Mouse (Mus musculus) heart, adult 2 months (tissue): ENCODE measurements around the gene Dhrs13. TPM values are rescaled to one million over a fixed set of nuclear protein-coding genes. Genes with fewer than 3 reads are reported as not detected.

Experiments used
- DNase-seq, 2 experiments: peaks; one replicate each; pipeline ENCODE4 v3.0.0; 2021
- H3K27ac ChIP-seq: fragments of 200-600 bp; 2 replicates; pipeline ENCODE4 v1.8.1; 2022
- H3K27me3 ChIP-seq: fragments of 200-500 bp; 2 replicates; pipeline ENCODE4 v1.6.1; 2012; ENCODE audit warnings: mild to moderate bottlenecking, low read length, inconsistent platforms, mixed read lengths; ENCODE audit not compliant: control insufficient read depth, insufficient read depth
- H3K36me3 ChIP-seq: fragments of 200-500 bp; 2 replicates; pipeline ENCODE4 v1.6.1; 2012; ENCODE audit warnings: low read length, inconsistent platforms; ENCODE audit not compliant: control insufficient read depth, insufficient read depth
- H3K4me1 ChIP-seq: fragments of 200-500 bp; 2 replicates; pipeline ENCODE4 v1.6.1; 2011; ENCODE audit warnings: low read length; ENCODE audit not compliant: control insufficient read depth, insufficient read depth
- H3K4me3 ChIP-seq: fragments of 200-600 bp; 2 replicates; pipeline ENCODE4 v1.8.1; 2022
- H3K79me2 ChIP-seq: fragments of 200-500 bp; replicated peaks from 2 replicates; pipeline ENCODE4 v1.6.1; 2012; ENCODE audit warnings: mild to moderate bottlenecking, inconsistent platforms, low read length, moderate library complexity, mixed read lengths; ENCODE audit not compliant: control insufficient read depth, insufficient read depth
- H3K9ac ChIP-seq: fragments of 200-500 bp; 2 replicates; pipeline ENCODE4 v1.6.1; 2012; ENCODE audit warnings: low read depth, mild to moderate bottlenecking, control low read depth, inconsistent platforms, low read length, mixed read lengths
- CTCF ChIP-seq: fragments of 200-600 bp; IDR thresholded peaks from 2 replicates; pipeline ENCODE4 v1.8.1; 2022; ENCODE audit warnings: antibody characterized with exemption, mild to moderate bottlenecking, moderate library complexity
- EP300 ChIP-seq: fragments of 200-500 bp; IDR thresholded peaks from 2 replicates; pipeline ENCODE4 v1.6.1; 2011; ENCODE audit warnings: low read depth, low read length, control low read depth; ENCODE audit not compliant: insufficient read depth
- POLR2A ChIP-seq: fragments of 200-500 bp; IDR thresholded peaks from 2 replicates; pipeline ENCODE4 v1.6.1; 2011; ENCODE audit warnings: mild to moderate bottlenecking, low read depth, low read length, control low read depth; ENCODE audit not compliant: insufficient read depth
- WGBS: fragments of 180-500 bp; shearing (Covaris S2); methylation state at CpG from one replicate; pipeline ENCODE4 v1.1.7; 2018; 5-methylcytosine and 5-hydroxymethylcytosine counted together
- intact Hi-C: fragments of 180-260 bp; cut with DNase I; formaldehyde crosslinking; loops from one replicate; pipeline ENCODE4 v1.15.1; 2025
- polyA plus RNA-seq: library from polyadenylated mRNA; depleted of rRNA; stranded (reverse); fragments of >200 nt; gene quantifications from 2 replicates; pipeline ENCODE4 v1.2.3, GENCODE M21; 2012
- total RNA-seq, 2 experiments: library from RNA; stranded (reverse); gene quantifications; 2 replicates each; pipeline ENCODE4 v1.2.3; 2021

Dhrs13 gene
- total and polyA plus RNA-seq, 3 experiments, result 3.5 to 4.8 (median 4.0) TPM

- H3K4me1 ChIP-seq, result no peaks in the 10 kb centered on the region
- WGBS, result 67% methylated on average over 5 of the region's 5 CpGs
- intact Hi-C loops, result no loop called here
- no peak overlapping the region for H3K4me3 ChIP-seq
- no peak for DNase-seq
- H3K79me2 ChIP-seq, result no peaks in the 10 kb centered on the region
- TF ChIP-seq CTCF (no peak), POLR2A (no peak), EP300 (no peak)
- H3K36me3 ChIP-seq, result no peaks in the 10 kb centered on the region
- no peak overlapping the region for H3K27ac ChIP-seq
- H3K9ac ChIP-seq, result no peak overlapping the region
- no peaks in the 10 kb centered on the region for H3K27me3 ChIP-seq
These were observed 35.5 kb downstream of the Dhrs13 start for GRCm38 (mm10) chr11:78067566-78067965.

GRCm38 (mm10) chr11:78069130-78069529 lies 37.0 kb downstream of the Dhrs13 start:
- H3K9ac ChIP-seq, result no peak overlapping the region
- no peaks in the 10 kb centered on the region for H3K36me3 ChIP-seq
- H3K4me1 ChIP-seq, result no peaks in the 10 kb centered on the region
- no peaks in the 10 kb centered on the region for H3K27me3 ChIP-seq
- H3K27ac ChIP-seq, result no peak overlapping the region
- TF ChIP-seq EP300 (no peak), CTCF (no peak), POLR2A (no peak)
- intact Hi-C loops, result no loop called here
- no peaks in the 10 kb centered on the region for H3K79me2 ChIP-seq
- DNase-seq, result no peak
- 78% methylated on average over 5 of the region's 5 CpGs for WGBS
- H3K4me3 ChIP-seq, result no peak overlapping the region

GRCm38 (mm10) chr11:78069646-78070045 lies 37.6 kb downstream of the Dhrs13 start:
- H3K4me3 ChIP-seq, result no peak overlapping the region
- DNase-seq, result no peak
- no peaks in the 10 kb centered on the region for H3K36me3 ChIP-seq
- no peaks in the 10 kb centered on the region for H3K4me1 ChIP-seq
- H3K9ac ChIP-seq, result no peak overlapping the region
- TF ChIP-seq POLR2A, result no peak
- TF ChIP-seq EP300, result no peak
- no peak for TF ChIP-seq CTCF
- no peak overlapping the region for H3K27ac ChIP-seq
- 70% methylated on average over 6 of the region's 6 CpGs for WGBS
- no peaks in the 10 kb centered on the region for H3K79me2 ChIP-seq
- intact Hi-C loops, result no loop called here
- no peaks in the 10 kb centered on the region for H3K27me3 ChIP-seq

- H3K27ac ChIP-seq, result no peak overlapping the region
- H3K79me2 ChIP-seq, result no peaks in the 10 kb centered on the region
- TF ChIP-seq CTCF (no peak), EP300 (no peak), POLR2A (no peak)
- intact Hi-C loops, result no loop called here
- 87% methylated on average over 5 of the region's 5 CpGs for WGBS
- no peaks in the 10 kb centered on the region for H3K4me1 ChIP-seq
- H3K27me3 ChIP-seq, result no peaks in the 10 kb centered on the region
- no peak overlapping the region for H3K4me3 ChIP-seq
- no peak overlapping the region for H3K9ac ChIP-seq
- DNase-seq, result no peak
- no peaks in the 10 kb centered on the region for H3K36me3 ChIP-seq
These were observed 39.9 kb downstream of the Dhrs13 start for GRCm38 (mm10) chr11:78071938-78072337.

GRCm38 (mm10) chr11:78072425-78073130 lies 40.5 kb downstream of the Dhrs13 start:
- no peak for DNase-seq
- Histone ChIP-seq H3K36me3 (no peaks in the 10 kb centered on the region), H3K4me1 (no peaks in the 10 kb centered on the region), H3K79me2 (no peaks in the 10 kb centered on the region), H3K9ac (no peak overlapping the region), H3K4me3 (no peak overlapping the region), H3K27ac (no peak overlapping the region), H3K27me3 (no peaks in the 10 kb centered on the region)
- TF ChIP-seq EP300, result no peak
- intact Hi-C loops, result no loop called here
- 28% methylated on average over 6 of the region's 6 CpGs for WGBS

- Histone ChIP-seq H3K27me3 (no peaks in the 10 kb centered on the region), H3K4me1 (no peaks in the 10 kb centered on the region), H3K4me3 (no peak overlapping the region), H3K79me2 (no peaks in the 10 kb centered on the region), H3K9ac (no peak overlapping the region), H3K27ac (no peak overlapping the region), H3K36me3 (no peaks in the 10 kb centered on the region)
- intact Hi-C loops, result no loop called here
- TF ChIP-seq CTCF (no peak), POLR2A (no peak), EP300 (no peak)
- no peak for DNase-seq
- WGBS, result 93% methylated on average over 9 of the region's 9 CpGs
These were observed 41.6 kb downstream of the Dhrs13 start for GRCm38 (mm10) chr11:78073577-78074276.
